Mouse (Mus musculus) forebrain, postnatal 0 days (tissue): ENCODE data around the gene Tcf7l2. TPM values are rescaled to one million over a fixed set of nuclear protein-coding genes. Genes with fewer than 3 reads are reported as not detected.

Source experiments
- ATAC-seq: fragments of 200-750 bp; cut with Nextera tagmentation; 2 replicates; pipeline ENCODE4 v1.8.0; 2017; ENCODE audit warnings: mild to moderate bottlenecking, moderate library complexity
- DNase-seq: peaks from one replicate; pipeline ENCODE4 v3.0.0-alpha.2; 2015
- H3K27ac ChIP-seq: fragments of 300-500 bp; sonication (generic); 2 replicates; pipeline ENCODE4 v1.5.1; 2014; ENCODE audit warnings: low read depth, mild to moderate bottlenecking, antibody characterized with exemption, low read length, moderate library complexity, mixed read lengths
- H3K27me3 ChIP-seq: fragments of 300-500 bp; sonication (generic); 2 replicates; pipeline ENCODE4 v1.6.1; 2014; ENCODE audit warnings: mild to moderate bottlenecking, low read length, mixed read lengths; ENCODE audit not compliant: insufficient read depth
- H3K36me3 ChIP-seq: fragments of 300-500 bp; sonication (generic); 2 replicates; pipeline ENCODE4 v1.6.1; 2014; ENCODE audit warnings: mild to moderate bottlenecking, moderate library complexity; ENCODE audit not compliant: insufficient read depth
- H3K4me1 ChIP-seq: fragments of 300-500 bp; sonication (generic); 2 replicates; pipeline ENCODE4 v1.6.1; 2014; ENCODE audit warnings: antibody characterized with exemption; ENCODE audit not compliant: insufficient read depth
- H3K4me2 ChIP-seq: fragments of 300-500 bp; sonication (generic); 2 replicates; pipeline ENCODE4 v1.6.1; 2014; ENCODE audit warnings: low read depth, mild to moderate bottlenecking, moderate library complexity
- H3K4me3 ChIP-seq: fragments of 300-500 bp; sonication (generic); 2 replicates; pipeline ENCODE4 v1.5.1; 2014; ENCODE audit warnings: low read depth, low read length, mixed read lengths
- H3K9ac ChIP-seq: fragments of 300-500 bp; sonication (generic); 2 replicates; pipeline ENCODE4 v1.6.1; 2014; ENCODE audit warnings: mild to moderate bottlenecking
- H3K9me3 ChIP-seq: fragments of 300-500 bp; sonication (generic); 2 replicates; pipeline ENCODE4 v1.6.1; 2016; ENCODE audit warnings: low read length
- CTCF ChIP-seq: sonication (generic); IDR thresholded peaks from 2 replicates; pipeline ENCODE4 v1.5.1; 2016; ENCODE audit warnings: antibody characterized with exemption, control low read depth, low read depth
- WGBS: fragments of 180-500 bp; shearing (Covaris S2); extraction: QIAGEN DNeasy Blood & Tissue Kit; methylation state at CpG from one replicate; pipeline ENCODE4 v1.1.7; 2014; 5-methylcytosine and 5-hydroxymethylcytosine counted together
- polyA plus RNA-seq: library from polyadenylated mRNA; unstranded; fragments of >200 nt; fragmentation: Nextera tagmentation; extraction: Ambion mirVana; gene quantifications from 2 replicates; pipeline ENCODE4 v1.2.1, GENCODE M21; 2015
- total RNA-seq: library from RNA; depleted of rRNA; stranded (reverse); fragments of >200 nt; gene quantifications from 2 replicates; pipeline ENCODE4 v1.2.3, GENCODE M21; 2014

Tcf7l2 gene
- total and polyA plus RNA-seq, 2 experiments from 2014 or later: 17.7 to 282 TPM

- 45% methylated on average over 11 of the region's 11 CpGs for whole genome bisulfite sequencing
- Histone ChIP-seq H3K4me2 (no peak overlapping the region), H3K36me3 (no peaks in the 10 kb centered on the region), H3K27me3 (no peaks in the 10 kb centered on the region), H3K27ac (no peak overlapping the region), H3K9ac (no peak overlapping the region), H3K4me1 (no peaks in the 10 kb centered on the region), H3K4me3 (no peak overlapping the region), H3K9me3 (no peaks in the 10 kb centered on the region)
- TF ChIP-seq CTCF: no peak
- ATAC-seq (no peak), DNase-seq (no peak)
Measured at GRCm38 (mm10) chr19:55843111-55843887, 101.7 kb downstream of the Tcf7l2 start.

DNA sequence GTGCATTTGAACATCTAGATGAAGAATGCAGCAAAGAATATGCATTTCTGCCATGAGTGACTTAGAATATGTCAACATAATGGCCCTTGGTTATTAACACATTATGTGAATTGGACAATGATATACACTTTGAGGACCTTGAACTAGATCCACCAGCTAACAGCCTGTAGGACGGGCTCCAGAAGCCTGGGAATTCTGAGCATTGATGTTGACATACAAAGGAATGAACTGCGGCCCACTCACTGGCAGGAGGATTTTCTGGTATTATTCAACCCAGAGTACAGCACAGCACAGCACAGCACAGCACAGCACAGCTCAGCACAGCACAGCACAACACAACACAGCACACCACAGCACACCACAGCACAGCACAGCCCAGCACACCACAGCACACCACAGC lies 104.1 kb downstream of the Tcf7l2 start:
- no peaks in the 10 kb centered on the region for H3K9me3 ChIP-seq
- no peak overlapping the region for H3K4me3 ChIP-seq
- H3K27me3 ChIP-seq: no peaks in the 10 kb centered on the region
- no peaks in the 10 kb centered on the region for H3K36me3 ChIP-seq
- H3K27ac ChIP-seq: no peak overlapping the region
- H3K9ac ChIP-seq: no peak overlapping the region
- H3K4me2 ChIP-seq: no peak overlapping the region
- 46% methylated on average over 2 of the region's 2 CpGs for WGBS
- no peak for ATAC-seq
- DNase-seq: no peak
- no peak for TF ChIP-seq CTCF
- no peaks in the 10 kb centered on the region for H3K4me1 ChIP-seq

DNA sequence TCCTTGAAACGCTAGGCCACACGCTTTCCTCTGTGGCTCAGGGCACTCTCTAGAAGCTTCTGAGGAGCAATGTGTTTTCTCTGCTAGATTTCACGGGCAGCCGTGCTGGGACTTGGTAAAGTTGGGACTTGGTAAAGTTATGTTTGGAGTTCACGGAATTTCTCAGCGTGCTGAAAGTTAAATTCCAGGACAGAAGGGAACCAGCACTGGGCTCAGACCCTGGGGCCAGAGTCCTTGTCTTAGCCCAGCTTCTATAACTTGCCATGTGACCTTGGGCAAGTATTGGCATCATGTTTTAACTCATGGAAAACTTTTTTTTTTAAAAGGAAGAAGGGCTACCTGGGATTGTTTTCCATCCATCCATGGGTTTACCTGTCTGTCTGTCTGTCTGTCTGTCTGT lies 104.6 kb downstream of the Tcf7l2 start:
- H3K27me3 ChIP-seq: no peaks in the 10 kb centered on the region
- no peak overlapping the region for H3K4me2 ChIP-seq
- H3K4me1 ChIP-seq: peaks cover 3% of the 10 kb centered on the region; the same call in 1 of the 2 replicates
- DNase-seq (no peak), ATAC-seq (no peak)
- H3K4me3 ChIP-seq: no peak overlapping the region
- TF ChIP-seq CTCF: no peak
- H3K9ac ChIP-seq: no peak overlapping the region
- 90% methylated on average over 6 of the region's 6 CpGs for WGBS
- no peak overlapping the region for H3K27ac ChIP-seq
- H3K36me3 ChIP-seq: no peaks in the 10 kb centered on the region
- no peaks in the 10 kb centered on the region for H3K9me3 ChIP-seq

GRCm38 (mm10) chr19:55847043-55847442 lies 105.4 kb downstream of the Tcf7l2 start:
- 69% methylated on average over 4 of the region's 4 CpGs for WGBS
- no peak for TF ChIP-seq CTCF

DNA sequence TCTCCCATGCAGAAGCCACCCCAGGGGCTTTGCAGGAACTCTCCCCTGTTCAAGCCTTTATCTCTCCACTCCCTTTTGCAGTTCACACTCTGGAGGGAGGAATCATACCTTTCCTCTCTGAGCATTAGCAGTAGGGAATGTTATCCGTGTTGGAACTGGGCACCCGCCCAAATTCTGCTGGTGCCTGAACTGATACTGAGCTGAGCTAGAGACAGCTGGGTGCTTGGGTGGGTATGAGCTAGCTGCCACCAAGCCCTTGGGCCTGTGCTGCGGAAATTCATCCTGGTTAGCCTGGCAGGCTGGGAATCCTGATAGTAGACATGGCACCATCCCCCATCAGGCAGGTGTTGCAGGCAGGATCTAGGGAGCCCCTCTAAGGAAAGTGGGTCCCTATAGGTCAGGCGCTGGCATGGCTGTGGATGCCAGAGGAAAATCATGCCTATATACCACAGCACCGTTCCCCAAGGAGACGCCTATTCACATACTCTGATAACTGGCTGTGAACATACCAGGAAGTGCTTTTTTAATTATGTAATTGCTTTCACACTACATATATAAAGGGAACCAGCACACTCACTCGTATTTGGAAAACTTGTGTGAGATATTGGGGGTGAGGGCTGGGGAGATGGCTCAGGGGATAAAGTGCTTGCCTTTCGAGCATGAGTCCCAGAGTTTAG lies 108.9 kb downstream of the Tcf7l2 start:
- TF ChIP-seq CTCF: no peak
- H3K4me1 ChIP-seq: peaks cover 14% of the 10 kb centered on the region; the same call in 1 of the 2 replicates
- H3K9ac ChIP-seq: no peak overlapping the region
- 68% methylated on average over 8 of the region's 8 CpGs for WGBS
- no peak for DNase-seq
- 0 out of 2 replicates have a peak, but pooled peaks have one; percentile 40 for ATAC-seq
- H3K27me3 ChIP-seq: no peaks in the 10 kb centered on the region
- H3K9me3 ChIP-seq: no peaks in the 10 kb centered on the region
- H3K4me3 ChIP-seq: no peak overlapping the region
- no peaks in the 10 kb centered on the region for H3K36me3 ChIP-seq
- H3K27ac ChIP-seq: no peak overlapping the region
- no peak overlapping the region for H3K4me2 ChIP-seq

More at GRCm38 (mm10) chr19:55847043-55847442, 105.4 kb downstream of the Tcf7l2 start:
- no peak overlapping the region for H3K9ac ChIP-seq
- DNase-seq: no peak
- H3K36me3 ChIP-seq: no peaks in the 10 kb centered on the region
- no peaks in the 10 kb centered on the region for H3K27me3 ChIP-seq
- no peaks in the 10 kb centered on the region for H3K9me3 ChIP-seq
- no peak overlapping the region for H3K27ac ChIP-seq
- peaks cover 10% of the 10 kb centered on the region; the same call in 1 of the 2 replicates for H3K4me1 ChIP-seq
- no peak overlapping the region for H3K4me2 ChIP-seq
- no peak overlapping the region for H3K4me3 ChIP-seq
- ATAC-seq: no peak

DNA sequence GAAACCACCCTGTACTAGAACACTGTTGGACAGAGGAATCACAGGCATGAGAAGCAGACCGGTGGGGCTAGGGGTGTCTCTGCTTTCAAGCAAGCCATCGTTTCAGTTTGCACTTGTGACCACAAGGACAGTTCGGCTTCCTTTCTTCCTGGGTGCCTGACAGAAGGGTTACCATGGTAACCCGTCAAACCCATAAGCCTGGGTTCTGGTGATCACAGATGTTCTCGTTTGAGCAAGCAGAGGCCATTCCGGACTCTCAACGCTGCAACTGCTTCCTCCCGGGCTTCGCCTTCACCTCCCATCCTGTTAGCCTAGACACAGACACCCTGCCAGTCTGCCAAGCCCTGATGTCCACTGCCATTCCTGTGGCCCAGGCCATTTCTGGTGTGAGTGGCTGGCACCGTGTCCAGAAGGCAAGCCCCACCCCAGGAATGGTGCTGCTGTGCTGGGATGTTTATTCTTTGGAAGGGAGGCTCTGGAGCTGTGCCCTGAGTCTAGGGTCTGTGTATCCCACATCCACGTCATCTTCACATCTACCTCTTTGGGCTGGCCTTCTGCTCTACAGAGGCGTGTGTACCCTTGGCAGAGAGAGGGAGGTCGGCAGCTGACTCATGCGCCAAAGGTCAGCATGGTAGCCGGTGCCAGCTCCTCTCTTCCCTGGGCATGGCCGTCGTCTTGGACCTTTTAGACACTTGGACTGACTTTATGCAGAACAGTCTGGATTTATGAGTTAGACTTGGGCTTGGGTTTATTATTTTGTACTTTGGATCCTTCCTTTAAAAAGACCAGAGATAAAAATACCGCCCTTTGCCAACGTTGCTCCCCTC lies 110.1 kb downstream of the Tcf7l2 start:
- H3K27ac ChIP-seq: peak overlapping the region; percentile 45
- H3K36me3 ChIP-seq: no peaks in the 10 kb centered on the region
- no peaks in the 10 kb centered on the region for H3K9me3 ChIP-seq
- no peaks in the 10 kb centered on the region for H3K27me3 ChIP-seq
- no peak overlapping the region for H3K9ac ChIP-seq
- 64% methylated on average over 19 of the region's 19 CpGs for WGBS
- DNase-seq (peak; percentile 49), ATAC-seq (peak; percentile 66)
- H3K4me3 ChIP-seq: no peak overlapping the region
- 0 out of 2 replicates have a peak, but pooled peaks have one; percentile 4 for TF ChIP-seq CTCF
- H3K4me2 ChIP-seq: no peak overlapping the region
- H3K4me1 ChIP-seq: peaks cover 14% of the 10 kb centered on the region; the same call in 1 of the 2 replicates
